Mouse (Mus musculus): Measurements from ENCODE around the gene Pet117.

Gene Pet117

GRCm38 (mm10) chr2:144382624-144383138 lies 13.9 kb downstream of the Pet117 start:
- DNase-seq, result no peak

GRCm38 (mm10) chr2:144386296-144386695 lies 17.5 kb downstream of the Pet117 start:
- no peak for DNase-seq

- peak; percentile 47 for DNase-seq
Measured at GRCm38 (mm10) chr2:144388416-144388815, 19.6 kb downstream of the Pet117 start.

- no peak for DNase-seq
Measured at GRCm38 (mm10) chr2:144399531-144399930, 30.7 kb downstream of the Pet117 start.

GRCm38 (mm10) chr2:144400659-144401058 lies 31.9 kb downstream of the Pet117 start:
- no peak for DNase-seq

- no peak for DNase-seq
Measured at GRCm38 (mm10) chr2:144409037-144409436, 40.2 kb downstream of the Pet117 start.

GRCm38 (mm10) chr2:144410603-144411002 lies 41.8 kb downstream of the Pet117 start:
- DNase-seq, result no peak

GRCm38 (mm10) chr2:144414646-144415045 lies 45.9 kb downstream of the Pet117 start:
- DNase-seq, result no peak

- no peak for DNase-seq
Measured at GRCm38 (mm10) chr2:144416859-144417258, 48.1 kb downstream of the Pet117 start.

- DNase-seq, result peak; percentile 62
Measured at GRCm38 (mm10) chr2:144418062-144418461, 49.3 kb downstream of the Pet117 start.

GRCm38 (mm10) chr2:144422094-144422675 lies 53.4 kb downstream of the Pet117 start:
- no peak for DNase-seq

Data from kidney, adult 9 months (tissue).